Mouse (Mus musculus): ENCODE measurements around the gene Cyp1b1.

DNA sequence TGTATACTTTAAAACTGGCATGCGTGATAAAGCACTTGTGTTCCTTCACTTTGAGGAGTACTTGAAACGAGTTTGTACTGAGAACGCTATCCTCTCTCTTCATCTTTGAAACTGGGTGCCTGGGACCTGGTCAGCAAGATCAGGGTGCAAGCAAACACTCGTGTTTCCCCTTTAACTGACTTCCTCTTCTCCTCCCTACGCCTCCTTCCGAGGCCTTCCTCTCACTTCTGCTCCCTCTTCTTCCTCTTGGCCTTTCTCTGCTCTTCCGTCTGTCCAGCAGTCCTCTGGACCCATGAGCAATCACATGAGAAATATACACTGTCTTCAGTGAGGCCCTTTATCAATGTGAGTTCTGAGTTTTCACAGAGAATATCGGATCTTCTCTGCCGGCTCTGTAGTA lies 53.0 kb downstream of the Cyp1b1 start:
- no peak for TF ChIP-seq MAFK (IDR thresholded peaks at IDR 0.05; ENCODE audit: insufficient read depth, low read depth, low read length)
- no peak for TF ChIP-seq ZNF384 (IDR thresholded peaks at IDR 0.05; ENCODE audit: low read depth, low read length)
- TF ChIP-seq CHD2 (IDR thresholded peaks at IDR 0.05; ENCODE audit: low read depth, low read length), result no peak
